25 mouse cellular contexts compared by ENCODE assay signal in the genomic region with DNA sequence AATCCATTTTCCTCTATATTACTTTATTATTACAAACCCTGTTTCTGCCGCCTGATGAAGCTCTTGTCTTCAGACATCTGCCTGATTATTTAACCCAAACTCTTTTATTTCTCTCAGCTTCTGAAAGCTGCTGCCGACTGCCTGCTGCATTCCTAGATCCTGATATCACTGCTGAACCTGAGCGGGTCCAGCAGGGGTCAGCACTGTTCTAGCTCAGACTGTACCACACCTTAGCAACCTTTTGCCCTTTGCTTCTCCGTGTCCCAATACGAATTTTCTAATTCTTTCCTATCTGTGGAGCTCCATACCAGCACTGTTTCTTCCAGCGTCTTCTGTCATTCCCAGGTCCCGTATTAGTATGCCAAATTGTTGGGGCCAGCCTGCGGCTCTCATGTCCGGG.
"Had no signal": no experiment of that assay in that cellular context is flagged by ENCODE, and none has a peak within 500 bp of the region (broad histone marks: within the 10 kb centered on the region; RNA-seq: fewer than 3 reads in every experiment).

No protein-coding gene starts in this region.

- H3K27ac ChIP-seq: heart, adult 2 months; heart, embryonic 13.5 days; heart, embryonic 15.5 days; hindbrain, embryonic 13.5 days; hindbrain, embryonic 15.5 days; hindbrain, postnatal 0 days; kidney, embryonic 15.5 days; kidney, postnatal 0 days; limb, embryonic 13.5 days; limb, embryonic 15.5 days; liver, embryonic 13.5 days; liver, embryonic 15.5 days had no signal

- H3K27me3 ChIP-seq: heart, embryonic 13.5 days; heart, embryonic 15.5 days; hindbrain, embryonic 13.5 days; hindbrain, embryonic 15.5 days; kidney, embryonic 15.5 days; limb, embryonic 13.5 days; limb, embryonic 15.5 days; liver, embryonic 13.5 days; liver, embryonic 15.5 days had no signal

- H3K4me1 ChIP-seq: heart, embryonic 13.5 days; heart, embryonic 15.5 days; hindbrain, embryonic 13.5 days; hindbrain, embryonic 15.5 days; kidney, embryonic 15.5 days; limb, embryonic 13.5 days; limb, embryonic 15.5 days; liver, embryonic 13.5 days; liver, embryonic 15.5 days had no signal

- H3K4me3 ChIP-seq: heart, adult 2 months; heart, embryonic 13.5 days; heart, embryonic 15.5 days; hindbrain, embryonic 13.5 days; hindbrain, embryonic 15.5 days; kidney, embryonic 15.5 days; limb, embryonic 13.5 days; limb, embryonic 15.5 days; liver, embryonic 13.5 days; liver, embryonic 15.5 days had no signal

- H3K9ac ChIP-seq: heart, embryonic 13.5 days; heart, embryonic 15.5 days; hindbrain, embryonic 13.5 days; hindbrain, embryonic 15.5 days; kidney, embryonic 15.5 days; limb, embryonic 13.5 days; limb, embryonic 15.5 days; liver, embryonic 13.5 days; liver, embryonic 15.5 days had no signal

- H3K36me3 ChIP-seq: heart, embryonic 13.5 days; heart, embryonic 15.5 days; hindbrain, embryonic 13.5 days; hindbrain, embryonic 15.5 days; kidney, embryonic 15.5 days; limb, embryonic 13.5 days; limb, embryonic 15.5 days; liver, embryonic 13.5 days; liver, embryonic 15.5 days had no signal

- DNase-seq: gastrocnemius, postnatal 14 days; gastrocnemius, postnatal 36 days; heart, adult 11 months; heart, adult 2 months; heart, postnatal 14 days; heart, postnatal 36 days; kidney, adult 11 months; kidney, adult 2 months; kidney, adult 9 months; kidney, postnatal 14 days; kidney, postnatal 36 days; layer of hippocampus, adult 9-11 months; layer of hippocampus, postnatal 36 days; left cerebral cortex, postnatal 4 days; liver, embryonic 13.5 days had no signal
